Mouse (Mus musculus): ENCODE results near the gene Usp15.

GRCm38 (mm10) chr10:123057082-123057481 is 139.7 kb downstream of the Usp15 start:
- peak; percentile 15 for TF ChIP-seq CTCF (IDR thresholded peaks at IDR 0.05; ENCODE audit: low read depth)
- TF ChIP-seq EP300 (IDR thresholded peaks at IDR 0.05; ENCODE audit: low read depth): no peak

All from heart, postnatal 0 days (tissue).